Mouse (Mus musculus): ENCODE data around the gene Nwd1. TPM values are rescaled to one million over a fixed set of nuclear protein-coding genes. Genes with fewer than 3 reads are reported as not detected.
"Not testable (repeated sequence)": the region's sequence is repeated elsewhere in the genome, so short reads cannot be mapped to it uniquely, and the experiment has no call there.

Nwd1 gene
- polyA plus RNA-seq, 1 experiment from 2014 or later = 2.7 TPM

- ATAC-seq (ENCODE audit: low FRiP score) (no peak), DNase-seq (ENCODE audit: low spot score) (no peak)
- WGBS = 86% methylated on average over 5 of the region's 5 CpGs
- Histone ChIP-seq H3K4me1 (replicated peaks; ENCODE audit: control insufficient read depth, insufficient read depth, low read length) (no peaks in the 10 kb centered on the region), H3K4me3 (replicated peaks; ENCODE audit: low read length) (no peak overlapping the region), H3K9ac (no peak overlapping the region), H3K36me3 (replicated peaks; ENCODE audit: control insufficient read depth, insufficient read depth) (no peaks in the 10 kb centered on the region), H3K4me2 (replicated peaks) (no peak overlapping the region), H3K9me3 (ENCODE audit: control insufficient read depth, low read length) (no peaks in the 10 kb centered on the region), H3K27ac (no peak overlapping the region), H3K27me3 (ENCODE audit: control insufficient read depth, insufficient read depth, low read length) (no peaks in the 10 kb centered on the region)
Observed at GRCm38 (mm10) chr8:72664757-72665156, 18.2 kb downstream of the Nwd1 start.

GRCm38 (mm10) chr8:72665405-72665804, 18.9 kb downstream of the Nwd1 start:
- WGBS = 75% methylated on average over 5 of the region's 5 CpGs
- no peaks in the 10 kb centered on the region for H3K27me3 ChIP-seq (ENCODE audit: control insufficient read depth, insufficient read depth, low read length)
- no peak overlapping the region for H3K9ac ChIP-seq
- no peak overlapping the region for H3K4me2 ChIP-seq (replicated peaks)
- H3K4me3 ChIP-seq (replicated peaks; ENCODE audit: low read length) = no peak overlapping the region
- no peaks in the 10 kb centered on the region for H3K9me3 ChIP-seq (ENCODE audit: control insufficient read depth, low read length)
- DNase-seq (ENCODE audit: low spot score) = no peak
- H3K4me1 ChIP-seq (replicated peaks; ENCODE audit: control insufficient read depth, insufficient read depth, low read length) = no peaks in the 10 kb centered on the region
- H3K36me3 ChIP-seq (replicated peaks; ENCODE audit: control insufficient read depth, insufficient read depth) = no peaks in the 10 kb centered on the region
- H3K27ac ChIP-seq = no peak overlapping the region
- no peak for ATAC-seq (ENCODE audit: low FRiP score)

DNA sequence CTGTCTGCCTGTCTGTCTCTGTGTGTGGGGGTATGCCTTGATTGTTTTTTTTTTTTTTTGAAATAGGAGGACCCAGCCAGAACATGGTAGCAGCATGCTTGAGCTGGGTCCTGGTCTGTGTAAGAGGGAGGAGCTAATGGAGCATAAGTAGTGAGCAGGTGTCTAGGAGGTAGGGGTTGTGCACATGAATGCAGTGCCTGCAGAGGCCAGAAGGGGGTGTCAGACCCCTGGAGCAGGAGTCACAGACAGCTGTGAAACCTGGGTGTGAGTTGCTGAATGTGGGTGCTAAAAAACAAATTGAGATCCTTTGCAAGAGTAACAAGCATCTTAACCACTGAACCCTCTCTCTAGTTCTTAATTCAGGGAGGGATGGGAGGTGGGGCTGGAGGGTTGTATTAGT, 22.4 kb downstream of the Nwd1 start:
- no peak for DNase-seq (ENCODE audit: low spot score)
- Histone ChIP-seq H3K27ac (no peak overlapping the region), H3K4me2 (replicated peaks) (no peak overlapping the region), H3K9ac (no peak overlapping the region), H3K27me3 (ENCODE audit: control insufficient read depth, insufficient read depth, low read length) (no peaks in the 10 kb centered on the region), H3K9me3 (ENCODE audit: control insufficient read depth, low read length) (no peaks in the 10 kb centered on the region), H3K4me3 (replicated peaks; ENCODE audit: low read length) (no peak overlapping the region), H3K4me1 (replicated peaks; ENCODE audit: control insufficient read depth, insufficient read depth, low read length) (no peaks in the 10 kb centered on the region), H3K36me3 (replicated peaks; ENCODE audit: control insufficient read depth, insufficient read depth) (no peaks in the 10 kb centered on the region)
- ATAC-seq (ENCODE audit: low FRiP score) = no peak

GRCm38 (mm10) chr8:72672802-72673201, 26.3 kb downstream of the Nwd1 start:
- no peaks in the 10 kb centered on the region for H3K9me3 ChIP-seq (ENCODE audit: control insufficient read depth, low read length)
- no peaks in the 10 kb centered on the region for H3K4me1 ChIP-seq (replicated peaks; ENCODE audit: control insufficient read depth, insufficient read depth, low read length)
- no peak for DNase-seq (ENCODE audit: low spot score)
- H3K4me2 ChIP-seq (replicated peaks) = no peak overlapping the region
- H3K9ac ChIP-seq = no peak overlapping the region
- no peak overlapping the region for H3K27ac ChIP-seq
- 91% methylated on average over 1 of the region's 1 CpGs for WGBS
- H3K27me3 ChIP-seq (ENCODE audit: control insufficient read depth, insufficient read depth, low read length) = no peaks in the 10 kb centered on the region
- no peak for ATAC-seq (ENCODE audit: low FRiP score)
- no peak overlapping the region for H3K4me3 ChIP-seq (replicated peaks; ENCODE audit: low read length)
- no peaks in the 10 kb centered on the region for H3K36me3 ChIP-seq (replicated peaks; ENCODE audit: control insufficient read depth, insufficient read depth)

DNA sequence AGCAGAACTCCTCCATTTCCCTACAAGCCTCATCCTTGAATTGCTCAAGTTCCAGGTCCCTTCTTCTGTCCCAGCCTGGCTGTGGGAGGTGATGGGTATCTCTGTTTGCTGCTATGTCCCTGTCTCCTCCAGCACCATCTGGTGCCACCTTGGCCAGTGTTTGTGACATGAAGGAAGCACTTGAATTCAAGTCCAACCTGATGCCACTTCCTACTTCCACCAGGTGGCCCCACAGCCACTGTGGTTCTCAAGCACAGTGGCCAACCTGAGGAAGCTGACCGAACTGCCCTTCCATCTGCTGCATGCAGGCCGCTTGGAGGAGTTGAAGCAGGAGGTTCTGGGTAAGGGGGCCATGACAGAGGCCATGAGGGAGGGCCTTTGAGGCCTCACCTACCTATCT, 27.7 kb downstream of the Nwd1 start:
- 87% methylated on average over 2 of the region's 2 CpGs for WGBS
- no peak overlapping the region for H3K4me2 ChIP-seq (replicated peaks)
- no peaks in the 10 kb centered on the region for H3K36me3 ChIP-seq (replicated peaks; ENCODE audit: control insufficient read depth, insufficient read depth)
- no peak overlapping the region for H3K9ac ChIP-seq
- H3K4me3 ChIP-seq (replicated peaks; ENCODE audit: low read length) = no peak overlapping the region
- no peak for ATAC-seq (ENCODE audit: low FRiP score)
- no peaks in the 10 kb centered on the region for H3K27me3 ChIP-seq (ENCODE audit: control insufficient read depth, insufficient read depth, low read length)
- DNase-seq (ENCODE audit: low spot score) = no peak
- H3K27ac ChIP-seq = no peak overlapping the region
- H3K9me3 ChIP-seq (ENCODE audit: control insufficient read depth, low read length) = no peaks in the 10 kb centered on the region
- H3K4me1 ChIP-seq (replicated peaks; ENCODE audit: control insufficient read depth, insufficient read depth, low read length) = no peaks in the 10 kb centered on the region

DNA sequence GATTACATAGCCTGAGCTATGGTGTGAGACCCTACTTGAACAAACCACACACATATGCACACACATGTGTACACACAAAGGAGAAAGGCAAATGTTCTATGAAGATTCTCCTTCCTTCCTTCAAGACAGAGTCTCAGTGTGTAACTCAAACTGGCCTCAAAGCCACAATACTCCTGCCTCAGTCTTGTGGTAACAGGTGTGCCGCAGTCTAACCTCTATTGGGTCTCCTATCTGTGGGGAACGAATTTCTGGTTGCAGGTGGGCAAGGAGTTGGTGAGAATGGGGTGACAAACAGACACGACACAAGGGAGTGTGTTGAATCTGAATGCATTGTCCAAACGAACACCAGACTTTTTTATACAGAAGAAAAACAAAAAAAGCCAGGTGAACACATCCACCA, 29.9 kb downstream of the Nwd1 start:
- Histone ChIP-seq H3K27me3 (ENCODE audit: control insufficient read depth, insufficient read depth, low read length) (no peaks in the 10 kb centered on the region), H3K36me3 (replicated peaks; ENCODE audit: control insufficient read depth, insufficient read depth) (no peaks in the 10 kb centered on the region), H3K9me3 (ENCODE audit: control insufficient read depth, low read length) (no peaks in the 10 kb centered on the region), H3K4me1 (replicated peaks; ENCODE audit: control insufficient read depth, insufficient read depth, low read length) (no peaks in the 10 kb centered on the region), H3K9ac (no peak overlapping the region), H3K4me3 (replicated peaks; ENCODE audit: low read length) (no peak overlapping the region), H3K27ac (no peak overlapping the region), H3K4me2 (replicated peaks) (no peak overlapping the region)
- ATAC-seq (ENCODE audit: low FRiP score) (no peak), DNase-seq (ENCODE audit: low spot score) (no peak)
- WGBS = 57% methylated on average over 4 of the region's 4 CpGs

DNA sequence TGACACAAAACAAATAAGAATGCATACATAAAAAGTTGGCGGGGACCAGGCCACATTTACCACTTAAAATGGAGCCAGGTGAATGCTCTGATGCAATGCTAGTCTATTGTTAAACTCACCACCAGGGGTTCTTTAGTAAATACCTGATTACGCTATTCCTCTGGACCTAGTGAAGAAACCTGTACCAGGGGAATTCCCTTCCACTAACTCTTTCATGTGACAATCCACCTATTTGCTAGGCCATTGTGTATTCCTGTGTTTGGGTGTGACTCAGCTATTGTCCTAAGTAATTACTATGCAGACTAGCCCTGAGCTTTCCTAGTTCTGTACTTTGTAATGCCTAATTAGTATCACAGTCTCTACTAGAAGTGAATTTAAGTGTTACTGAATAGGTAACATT, 30.3 kb downstream of the Nwd1 start:
- ATAC-seq (ENCODE audit: low FRiP score); H3K36me3 ChIP-seq (replicated peaks; ENCODE audit: control insufficient read depth, insufficient read depth); H3K4me1 ChIP-seq (replicated peaks; ENCODE audit: control insufficient read depth, insufficient read depth, low read length); H3K4me2 ChIP-seq (replicated peaks); DNase-seq (ENCODE audit: low spot score); H3K4me3 ChIP-seq (replicated peaks; ENCODE audit: low read length); H3K9ac ChIP-seq; H3K27ac ChIP-seq; H3K27me3 ChIP-seq (ENCODE audit: control insufficient read depth, insufficient read depth, low read length); H3K9me3 ChIP-seq (ENCODE audit: control insufficient read depth, low read length): not testable (repeated sequence)
- 48% methylated on average over 2 of the region's 2 CpGs for WGBS

DNA sequence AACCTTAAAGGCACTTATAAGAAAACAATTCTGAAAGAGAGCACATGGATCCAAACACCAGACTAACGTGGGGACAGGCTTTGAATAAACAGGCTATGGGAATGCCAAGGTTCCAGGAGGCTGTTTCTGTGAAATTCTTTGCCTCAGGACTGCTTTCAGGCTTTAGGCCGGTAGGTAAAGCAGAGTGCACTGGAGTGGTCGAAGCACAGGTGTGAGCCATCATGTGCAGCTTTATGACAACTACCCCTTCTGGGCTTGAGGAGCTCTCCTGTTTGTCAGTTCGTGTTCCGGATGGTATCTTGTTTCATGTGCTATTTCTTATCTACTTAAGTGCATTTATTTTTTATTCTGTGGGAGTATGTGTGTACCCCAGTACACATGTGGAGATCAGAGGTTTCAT, 30.8 kb downstream of the Nwd1 start:
- no peaks in the 10 kb centered on the region for H3K36me3 ChIP-seq (replicated peaks; ENCODE audit: control insufficient read depth, insufficient read depth)
- H3K9me3 ChIP-seq (ENCODE audit: control insufficient read depth, low read length) = no peaks in the 10 kb centered on the region
- no peak for DNase-seq (ENCODE audit: low spot score)
- H3K9ac ChIP-seq = no peak overlapping the region
- no peak overlapping the region for H3K4me3 ChIP-seq (replicated peaks; ENCODE audit: low read length)
- no peak overlapping the region for H3K4me2 ChIP-seq (replicated peaks)
- no peak overlapping the region for H3K27ac ChIP-seq
- 74% methylated on average over 5 of the region's 5 CpGs for WGBS
- no peak for ATAC-seq (ENCODE audit: low FRiP score)
- H3K4me1 ChIP-seq (replicated peaks; ENCODE audit: control insufficient read depth, insufficient read depth, low read length) = no peaks in the 10 kb centered on the region
- no peaks in the 10 kb centered on the region for H3K27me3 ChIP-seq (ENCODE audit: control insufficient read depth, insufficient read depth, low read length)

GRCm38 (mm10) chr8:72680133-72680532, 33.6 kb downstream of the Nwd1 start:
- Histone ChIP-seq H3K27ac (no peak overlapping the region), H3K36me3 (replicated peaks; ENCODE audit: control insufficient read depth, insufficient read depth) (no peaks in the 10 kb centered on the region), H3K4me1 (replicated peaks; ENCODE audit: control insufficient read depth, insufficient read depth, low read length) (no peaks in the 10 kb centered on the region), H3K9me3 (ENCODE audit: control insufficient read depth, low read length) (no peaks in the 10 kb centered on the region), H3K9ac (no peak overlapping the region), H3K4me2 (replicated peaks) (no peak overlapping the region), H3K4me3 (replicated peaks; ENCODE audit: low read length) (no peak overlapping the region), H3K27me3 (ENCODE audit: control insufficient read depth, insufficient read depth, low read length) (no peaks in the 10 kb centered on the region)
- WGBS = 15% methylated on average over 3 of the region's 3 CpGs
- peak; percentile 80 for DNase-seq (ENCODE audit: low spot score)
- peak; percentile 72 for ATAC-seq (ENCODE audit: low FRiP score)

DNA sequence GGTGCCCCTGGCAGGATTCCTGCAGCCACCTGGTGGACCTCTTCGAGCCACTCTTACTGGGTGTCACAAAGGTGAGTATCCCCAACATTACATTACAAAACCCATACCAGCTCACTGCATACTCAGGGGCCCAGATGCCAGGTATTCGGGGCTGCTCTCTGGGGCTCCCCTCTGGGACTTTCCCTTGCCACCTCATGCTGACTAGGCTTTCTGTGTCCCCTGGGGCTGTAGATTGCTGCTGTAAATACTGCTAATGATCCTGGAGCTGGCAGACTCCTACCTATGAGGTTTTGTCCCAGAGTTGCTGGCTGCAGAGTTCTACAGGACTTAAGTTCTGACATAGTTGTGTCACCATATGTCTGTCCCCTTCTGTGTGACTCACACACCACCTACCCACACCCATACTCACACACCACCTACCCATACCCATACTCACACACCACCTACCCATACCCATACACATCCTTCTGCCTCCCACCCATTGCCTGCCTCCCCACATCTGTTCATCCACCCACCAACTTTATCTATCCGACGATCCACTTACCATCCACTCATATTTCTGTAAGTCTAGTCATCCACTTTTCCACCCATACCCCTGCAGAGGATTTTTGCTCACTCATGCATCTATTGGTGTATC, 35.7 kb downstream of the Nwd1 start:
- no peaks in the 10 kb centered on the region for H3K27me3 ChIP-seq (ENCODE audit: control insufficient read depth, insufficient read depth, low read length)
- H3K27ac ChIP-seq = no peak overlapping the region
- WGBS = 91% methylated on average over 4 of the region's 4 CpGs
- H3K4me2 ChIP-seq (replicated peaks) = no peak overlapping the region
- H3K4me3 ChIP-seq (replicated peaks; ENCODE audit: low read length) = no peak overlapping the region
- H3K9me3 ChIP-seq (ENCODE audit: control insufficient read depth, low read length) = no peaks in the 10 kb centered on the region
- no peaks in the 10 kb centered on the region for H3K4me1 ChIP-seq (replicated peaks; ENCODE audit: control insufficient read depth, insufficient read depth, low read length)
- no peaks in the 10 kb centered on the region for H3K36me3 ChIP-seq (replicated peaks; ENCODE audit: control insufficient read depth, insufficient read depth)
- H3K9ac ChIP-seq = no peak overlapping the region
- DNase-seq (ENCODE audit: low spot score) (no peak), ATAC-seq (ENCODE audit: low FRiP score) (peak; percentile 41; the same call in 1 of the 2 replicates)

Measured in hindbrain, embryonic 14.5 days (tissue).